Mouse (Mus musculus) spleen, postnatal 10 days (tissue): ENCODE results near the gene Pex19.

Source experiments
- DNase-seq, 2 experiments: peaks; one replicate each; pipeline ENCODE4 v3.0.0; 2021 to 2022; ENCODE audit warnings: low spot score in 2 of 2

Gene Pex19

GRCm38 (mm10) chr1:172183056-172183455, 56.5 kb downstream of the Pex19 start:
- DNase-seq, result no peak

DNA sequence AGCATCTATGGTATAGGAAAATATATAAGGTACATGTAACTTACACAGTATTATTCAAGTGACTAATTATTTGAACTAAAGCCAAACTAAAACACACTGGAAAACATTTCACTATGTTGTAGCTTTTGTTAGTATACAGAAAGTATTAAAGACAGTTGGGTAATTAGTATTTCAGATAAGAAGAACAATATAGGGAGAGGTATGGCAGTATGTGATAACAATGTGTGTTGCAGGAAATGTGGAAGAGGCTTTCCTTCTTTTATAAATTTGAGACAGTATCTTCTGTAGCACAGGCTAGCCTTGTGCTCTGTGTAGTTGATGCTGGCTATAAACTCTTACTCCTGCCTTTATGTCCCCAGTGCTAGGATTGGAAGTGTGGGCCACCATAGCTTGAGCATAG, 57.4 kb downstream of the Pex19 start:
- no peak for DNase-seq
